Mouse (Mus musculus): ENCODE results near the gene Stub1.

Stub1 gene

GRCm38 (mm10) chr17:25868601-25869191, 35.5 kb upstream of the Stub1 start, which contains the start of gene Mcrip2:
Mcrip2 (minus strand) TSS chr17:25868764.
- peak; percentile 90 to 91 for DNase-seq

- DNase-seq, result peak; percentile 79 to 84
These were observed 34.8 kb upstream of the Stub1 start for GRCm38 (mm10) chr17:25867836-25868600.

- no peak for DNase-seq
These were observed 34.3 kb upstream of the Stub1 start for GRCm38 (mm10) chr17:25867509-25867835.

GRCm38 (mm10) chr17:25866172-25866571, 33.0 kb upstream of the Stub1 start:
- peak; percentile 65 to 78 for DNase-seq

- no peak for DNase-seq
These were observed 32.1 kb upstream of the Stub1 start for GRCm38 (mm10) chr17:25865288-25865687.

- DNase-seq, result no peak
These were observed 31.1 kb upstream of the Stub1 start for GRCm38 (mm10) chr17:25864311-25864710.

GRCm38 (mm10) chr17:25863681-25864080, 30.5 kb upstream of the Stub1 start:
- peak in 1 of 2 experiments; percentile 59 for DNase-seq

- DNase-seq, result peak in 1 of 2 experiments; percentile 27
These were observed 28.8 kb upstream of the Stub1 start for GRCm38 (mm10) chr17:25861704-25862612.

GRCm38 (mm10) chr17:25860832-25861703, 27.9 kb upstream of the Stub1 start, which contains the start of gene Wdr90:
Wdr90 (minus strand) TSS chr17:25861501.
- peak; percentile 89 to 90 for DNase-seq

- DNase-seq, result no peak
These were observed 27.0 kb upstream of the Stub1 start for GRCm38 (mm10) chr17:25860229-25860628.

GRCm38 (mm10) chr17:25844396-25844901, 11.2 kb upstream of the Stub1 start, which contains the start of gene Rhot2:
Rhot2 (minus strand) TSS chr17:25844851.
- DNase-seq, result peak; percentile 95 to 96

GRCm38 (mm10) chr17:25843636-25844395, 10.6 kb upstream of the Stub1 start:
- peak in 1 of 2 experiments; percentile 35 for DNase-seq

GRCm38 (mm10) chr17:25843122-25843521, 9.9 kb upstream of the Stub1 start:
- no peak for DNase-seq

- no peak for DNase-seq
These were observed 9.3 kb upstream of the Stub1 start for GRCm38 (mm10) chr17:25842509-25842908.

- no peak for DNase-seq
These were observed 8.1 kb upstream of the Stub1 start, which contains the start of gene Gm20683 for GRCm38 (mm10) chr17:25841117-25841880. Gm20683 (minus strand) TSS chr17:25841763.

GRCm38 (mm10) chr17:25840519-25840918, 7.3 kb upstream of the Stub1 start:
- DNase-seq, result no peak

GRCm38 (mm10) chr17:25839455-25840235, 6.4 kb upstream of the Stub1 start:
- peak; percentile 69 to 70 for DNase-seq

GRCm38 (mm10) chr17:25838904-25839303, 5.7 kb upstream of the Stub1 start:
- no peak for DNase-seq

- DNase-seq, result no peak
These were observed 4.3 kb upstream of the Stub1 start for GRCm38 (mm10) chr17:25837533-25837932.

GRCm38 (mm10) chr17:25837076-25837410, 3.8 kb upstream of the Stub1 start, which contains the start of gene Rhbdl1:
Rhbdl1 (minus strand) TSS chr17:25837295.
- peak; percentile 65 to 72 for DNase-seq

Data from kidney, adult 8-10 months (tissue).